Mouse (Mus musculus) midbrain, embryonic 13.5 days (tissue): Measurements from ENCODE around the gene Safb. TPM values are rescaled to one million over a fixed set of nuclear protein-coding genes. Genes with fewer than 3 reads are reported as not detected.
"Not testable (repeated sequence)": the region's sequence is repeated elsewhere in the genome, so short reads cannot be mapped to it uniquely, and the experiment has no call there.

Source experiments
- ATAC-seq: fragments of 200-750 bp; cut with Nextera tagmentation; 2 replicates; pipeline ENCODE4 v1.8.0; 2017; ENCODE audit warnings: mild to moderate bottlenecking, moderate TSS enrichment, moderate library complexity
- H3K27ac ChIP-seq: fragments of 300-500 bp; sonication (generic); 2 replicates; pipeline ENCODE4 v1.5.1; 2015; ENCODE audit warnings: inconsistent platforms, mild to moderate bottlenecking, moderate library complexity
- H3K27me3 ChIP-seq: fragments of 300-500 bp; sonication (generic); 2 replicates; pipeline ENCODE4 v1.6.1; 2015; ENCODE audit warnings: mild to moderate bottlenecking, inconsistent platforms
- H3K36me3 ChIP-seq: fragments of 300-500 bp; sonication (generic); 2 replicates; pipeline ENCODE4 v1.6.1; 2015; ENCODE audit warnings: mild to moderate bottlenecking, inconsistent platforms
- H3K4me1 ChIP-seq: fragments of 300-500 bp; sonication (generic); replicated peaks from 2 replicates; pipeline ENCODE4 v1.6.1; 2015; ENCODE audit warnings: inconsistent platforms
- H3K4me2 ChIP-seq: fragments of 300-500 bp; sonication (generic); replicated peaks from 2 replicates; pipeline ENCODE4 v1.6.1; 2015; ENCODE audit warnings: moderate library complexity, mild to moderate bottlenecking, inconsistent platforms
- H3K4me3 ChIP-seq: fragments of 300-500 bp; sonication (generic); replicated peaks from 2 replicates; pipeline ENCODE4 v1.5.1; 2015; ENCODE audit warnings: mild to moderate bottlenecking, inconsistent platforms
- H3K9ac ChIP-seq: fragments of 300-500 bp; sonication (generic); replicated peaks from 2 replicates; pipeline ENCODE4 v1.6.1; 2015; ENCODE audit warnings: mild to moderate bottlenecking, inconsistent platforms
- H3K9me3 ChIP-seq: fragments of 300-500 bp; sonication (generic); 2 replicates; pipeline ENCODE4 v1.6.1; 2016; ENCODE audit warnings: mild to moderate bottlenecking, inconsistent platforms
- WGBS: fragments of 180-500 bp; shearing (Covaris S2); methylation state at CpG from one replicate; pipeline ENCODE4 v1.1.7; 2015; 5-methylcytosine and 5-hydroxymethylcytosine counted together
- polyA plus RNA-seq: library from polyadenylated mRNA; unstranded; fragments of >200 nt; fragmentation: Nextera tagmentation; extraction: Ambion mirVana; gene quantifications from 2 replicates; pipeline ENCODE4 v1.2.1, GENCODE M21; 2015

The Safb gene
- polyA plus RNA-seq, 1 experiment from 2014 or later: 127 TPM

- not testable (repeated sequence) for H3K4me2 ChIP-seq, H3K27me3 ChIP-seq, H3K9me3 ChIP-seq, H3K36me3 ChIP-seq, H3K4me3 ChIP-seq, H3K9ac ChIP-seq, H3K27ac ChIP-seq, ATAC-seq
- 85% methylated on average over 27 of the region's 27 CpGs for WGBS
- H3K4me1 ChIP-seq: peaks cover 23% of the 10 kb centered on the region
These were observed 45.5 kb downstream of the Safb start for GRCm38 (mm10) chr17:56629800-56630781.

DNA sequence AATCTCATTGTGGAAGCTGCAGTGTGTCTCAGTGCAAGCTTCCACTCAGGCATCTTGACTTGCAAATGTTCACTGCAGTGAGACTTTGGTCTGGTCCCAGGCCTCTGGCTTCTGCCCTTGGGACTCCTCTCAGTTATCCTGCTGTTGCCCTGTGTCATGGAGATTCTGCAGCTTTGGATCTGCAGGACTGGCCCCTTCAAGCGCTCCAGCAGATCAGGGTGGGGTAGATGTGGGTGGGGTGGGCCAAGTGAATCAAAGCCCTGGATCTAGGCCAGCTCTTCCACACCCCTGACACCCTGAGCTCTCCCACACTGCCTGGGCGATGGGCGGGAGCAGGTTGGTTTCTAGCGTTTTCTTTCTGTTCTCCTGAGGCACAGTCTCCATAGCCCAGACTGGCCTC lies 47.2 kb downstream of the Safb start:
- Histone ChIP-seq H3K27ac (no peak overlapping the region), H3K9ac (no peak overlapping the region), H3K27me3 (peaks cover 4% of the 10 kb centered on the region; the same call in 1 of the 2 replicates), H3K4me2 (no peak overlapping the region), H3K9me3 (no peaks in the 10 kb centered on the region), H3K4me1 (peaks cover 11% of the 10 kb centered on the region), H3K36me3 (no peaks in the 10 kb centered on the region), H3K4me3 (no peak overlapping the region)
- WGBS: 59% methylated on average over 4 of the region's 4 CpGs
- no peak for ATAC-seq

- no peaks in the 10 kb centered on the region for H3K4me1 ChIP-seq
- H3K9me3 ChIP-seq: no peaks in the 10 kb centered on the region
- H3K4me2 ChIP-seq: no peak overlapping the region
- H3K27ac ChIP-seq: no peak overlapping the region
- H3K4me3 ChIP-seq: no peak overlapping the region
- no peaks in the 10 kb centered on the region for H3K27me3 ChIP-seq
- no peak for ATAC-seq
- 86% methylated on average over 6 of the region's 6 CpGs for WGBS
- no peak overlapping the region for H3K9ac ChIP-seq
- no peaks in the 10 kb centered on the region for H3K36me3 ChIP-seq
These were observed 49.4 kb downstream of the Safb start for GRCm38 (mm10) chr17:56634023-56634422.

DNA sequence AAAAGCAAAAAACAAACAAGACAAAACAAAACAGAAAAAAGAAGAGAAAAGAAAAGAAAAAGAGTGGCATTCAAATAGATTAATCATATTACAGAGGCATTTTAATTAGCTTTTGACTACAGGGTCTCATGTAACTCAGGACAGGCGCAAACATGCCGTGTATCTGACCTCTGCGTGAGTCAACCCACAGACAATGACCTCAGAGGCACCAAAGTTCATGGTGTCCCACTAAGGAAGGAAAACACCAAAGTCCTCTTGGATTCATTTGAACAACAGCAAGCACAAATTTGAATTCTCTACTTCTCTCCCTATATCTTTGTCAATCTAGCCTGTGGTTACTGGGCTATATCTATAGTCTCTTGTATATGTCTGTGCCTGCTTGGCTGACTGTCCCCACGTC lies 58.6 kb downstream of the Safb start:
- Histone ChIP-seq H3K4me2 (no peak overlapping the region), H3K4me3 (no peak overlapping the region), H3K36me3 (no peaks in the 10 kb centered on the region), H3K9me3 (no peaks in the 10 kb centered on the region), H3K27me3 (no peaks in the 10 kb centered on the region), H3K9ac (no peak overlapping the region), H3K4me1 (no peaks in the 10 kb centered on the region), H3K27ac (no peak overlapping the region)
- no peak for ATAC-seq
- WGBS: 84% methylated on average over 4 of the region's 4 CpGs

GRCm38 (mm10) chr17:56647546-56647945 lies 62.9 kb downstream of the Safb start:
- Histone ChIP-seq H3K9ac (no peak overlapping the region), H3K4me2 (no peak overlapping the region), H3K36me3 (no peaks in the 10 kb centered on the region), H3K27ac (no peak overlapping the region), H3K27me3 (no peaks in the 10 kb centered on the region), H3K4me3 (no peak overlapping the region), H3K9me3 (no peaks in the 10 kb centered on the region), H3K4me1 (no peaks in the 10 kb centered on the region)
- 71% methylated on average over 13 of the region's 13 CpGs for WGBS
- ATAC-seq: no peak

DNA sequence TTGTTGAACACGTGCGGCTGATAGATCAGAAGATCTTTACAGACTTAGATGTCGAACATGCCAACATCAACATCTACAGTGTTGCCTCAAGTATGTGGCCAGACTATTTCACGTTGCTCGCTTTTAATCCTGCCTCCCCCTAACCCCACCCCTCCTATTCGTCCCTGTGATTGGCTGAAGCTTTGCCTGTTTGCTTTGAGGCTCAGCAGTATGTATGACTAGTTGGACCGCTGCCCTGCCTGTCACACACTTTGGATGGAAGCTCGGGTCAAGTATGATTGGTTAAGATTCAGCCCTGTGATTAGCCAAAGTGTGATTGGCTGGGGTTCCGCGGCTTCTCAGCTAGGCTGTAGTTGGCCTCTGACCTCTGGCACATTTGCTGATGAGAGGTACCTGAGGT lies 67.2 kb downstream of the Safb start:
- no peak overlapping the region for H3K4me2 ChIP-seq
- no peaks in the 10 kb centered on the region for H3K27me3 ChIP-seq
- no peaks in the 10 kb centered on the region for H3K9me3 ChIP-seq
- H3K9ac ChIP-seq: no peak overlapping the region
- 39% methylated on average over 10 of the region's 10 CpGs for WGBS
- H3K36me3 ChIP-seq: no peaks in the 10 kb centered on the region
- H3K27ac ChIP-seq: no peak overlapping the region
- ATAC-seq: no peak
- H3K4me3 ChIP-seq: no peak overlapping the region
- no peaks in the 10 kb centered on the region for H3K4me1 ChIP-seq

- Histone ChIP-seq H3K9ac (no peak overlapping the region), H3K9me3 (no peaks in the 10 kb centered on the region), H3K4me3 (no peak overlapping the region), H3K36me3 (no peaks in the 10 kb centered on the region), H3K27me3 (no peaks in the 10 kb centered on the region), H3K27ac (no peak overlapping the region), H3K4me1 (no peaks in the 10 kb centered on the region), H3K4me2 (no peak overlapping the region)
- WGBS: 80% methylated on average over 2 of the region's 2 CpGs
- no peak for ATAC-seq
These were observed 70.1 kb downstream of the Safb start for GRCm38 (mm10) chr17:56654771-56655170.

GRCm38 (mm10) chr17:56655311-56655710 lies 70.7 kb downstream of the Safb start:
- WGBS: 83% methylated on average over 3 of the region's 3 CpGs
- no peak for ATAC-seq

More at GRCm38 (mm10) chr17:56655311-56655710, 70.7 kb downstream of the Safb start:
- H3K9ac ChIP-seq: no peak overlapping the region
- H3K9me3 ChIP-seq: no peaks in the 10 kb centered on the region
- H3K36me3 ChIP-seq: no peaks in the 10 kb centered on the region
- no peaks in the 10 kb centered on the region for H3K27me3 ChIP-seq
- no peaks in the 10 kb centered on the region for H3K4me1 ChIP-seq
- no peak overlapping the region for H3K4me2 ChIP-seq
- H3K4me3 ChIP-seq: no peak overlapping the region
- H3K27ac ChIP-seq: no peak overlapping the region

Other genes starting within 250 kb of the Safb start
- gene Ptprs, start 108.3 kb upstream of the Safb start, polyA plus RNA-seq: 278 and 317 TPM in 2 replicates
- gene Znrf4, start 72.4 kb upstream of the Safb start, polyA plus RNA-seq: 0.17 TPM in 1 of 2 replicates, not detected in the other
- 0.90 and 1.3 TPM in 2 replicates for gene Gm20219, start 30.4 kb upstream of the Safb start, polyA plus RNA-seq
- gene Safb2, start 240 bp upstream of the Safb start, polyA plus RNA-seq: 74.1 and 89.0 TPM in 2 replicates
- 198 and 199 TPM in 2 replicates for gene 2410015M20Rik, start 24.9 kb downstream of the Safb start, polyA plus RNA-seq
- 1,197 and 1,215 TPM in 2 replicates for gene Rpl36, start 28.6 kb downstream of the Safb start, polyA plus RNA-seq
- gene Lonp1, start 42.1 kb downstream of the Safb start, polyA plus RNA-seq: 40.9 and 43.4 TPM in 2 replicates
- gene Catsperd, start 43.3 kb downstream of the Safb start, polyA plus RNA-seq: 1.8 and 2.0 TPM in 2 replicates
- 108 and 109 TPM in 2 replicates for gene Ranbp3, start 88.5 kb downstream of the Safb start, polyA plus RNA-seq
- gene Ndufa11, start 132.9 kb downstream of the Safb start, polyA plus RNA-seq: 465 and 479 TPM in 2 replicates
- 15.5 and 18.2 TPM in 2 replicates for gene Vmac, start 133.2 kb downstream of the Safb start, polyA plus RNA-seq
- gene Nrtn, start 172.7 kb downstream of the Safb start, polyA plus RNA-seq: 2.9 and 4.0 TPM in 2 replicates
- gene Dus3l, start 179.9 kb downstream of the Safb start, polyA plus RNA-seq: 63.7 TPM in 2 replicates
- 1.7 and 1.9 TPM in 2 replicates for gene Prr22, start 185.4 kb downstream of the Safb start, polyA plus RNA-seq
- 4.0 and 6.3 TPM in 2 replicates for gene Rfx2, start 246.2 kb downstream of the Safb start, polyA plus RNA-seq